Mouse (Mus musculus) lung, embryonic 16.5 days (tissue): ENCODE results near the gene Fam45a. TPM values are rescaled to one million over a fixed set of nuclear protein-coding genes. Genes with fewer than 3 reads are reported as not detected.
"Not testable (repeated sequence)": the region's sequence is repeated elsewhere in the genome, so short reads cannot be mapped to it uniquely, and the experiment has no call there.

Source experiments
- ATAC-seq: fragments of 200-750 bp; cut with Nextera tagmentation; 2 replicates; pipeline ENCODE4 v1.8.0; 2017; ENCODE audit warnings: low read depth, mild to moderate bottlenecking, moderate library complexity
- H3K27ac ChIP-seq: fragments of 300-500 bp; sonication (generic); 2 replicates; pipeline ENCODE4 v1.5.1; 2014; ENCODE audit warnings: mild to moderate bottlenecking, control low read depth, low read length
- H3K27me3 ChIP-seq: fragments of 300-500 bp; sonication (generic); 2 replicates; pipeline ENCODE4 v1.6.1; 2014; ENCODE audit warnings: low read depth, low read length, mixed read lengths; ENCODE audit not compliant: control insufficient read depth, insufficient read depth
- H3K36me3 ChIP-seq: fragments of 300-500 bp; sonication (generic); 2 replicates; pipeline ENCODE4 v1.6.1; 2014; ENCODE audit warnings: low read length; ENCODE audit not compliant: control insufficient read depth, insufficient read depth
- H3K4me1 ChIP-seq: fragments of 300-500 bp; sonication (generic); replicated peaks from 2 replicates; pipeline ENCODE4 v1.6.1; 2014; ENCODE audit warnings: low read length, mixed read lengths; ENCODE audit not compliant: control insufficient read depth, insufficient read depth
- H3K4me2 ChIP-seq: fragments of 300-500 bp; sonication (generic); 2 replicates; pipeline ENCODE4 v1.6.1; 2014; ENCODE audit warnings: low read depth, low read length, control low read depth
- H3K4me3 ChIP-seq: fragments of 300-500 bp; sonication (generic); 2 replicates; pipeline ENCODE4 v1.5.1; 2014; ENCODE audit warnings: mild to moderate bottlenecking, low read length, control low read depth
- H3K9ac ChIP-seq: fragments of 300-500 bp; sonication (generic); 2 replicates; pipeline ENCODE4 v1.6.1; 2014; ENCODE audit warnings: low read length, control low read depth
- H3K9me3 ChIP-seq: fragments of 300-500 bp; sonication (generic); 2 replicates; pipeline ENCODE4 v1.6.1; 2016; ENCODE audit warnings: low read length; ENCODE audit not compliant: control insufficient read depth
- WGBS: fragments of 180-500 bp; shearing (Covaris S2); extraction: QIAGEN DNeasy Blood & Tissue Kit; methylation state at CpG from one replicate; pipeline ENCODE4 v1.1.7; 2014; 5-methylcytosine and 5-hydroxymethylcytosine counted together
- polyA plus RNA-seq: library from polyadenylated mRNA; unstranded; fragments of >200 nt; fragmentation: Nextera tagmentation; extraction: Ambion mirVana; gene quantifications from 2 replicates; pipeline ENCODE4 v1.2.1, GENCODE M21; 2015

Fam45a gene
- polyA plus RNA-seq, 1 experiment from 2014 or later = 30.9 TPM

GRCm38 (mm10) chr19:60813133-60813532 is 1.7 kb downstream of the Fam45a start:
- no peak for ATAC-seq
- Histone ChIP-seq H3K9ac (no peak overlapping the region), H3K9me3 (no peaks in the 10 kb centered on the region), H3K27ac (no peak overlapping the region), H3K4me2 (no peak overlapping the region), H3K4me1 (peaks cover 7% of the 10 kb centered on the region; the same call in 1 of the 2 replicates), H3K27me3 (no peaks in the 10 kb centered on the region), H3K4me3 (no peak overlapping the region), H3K36me3 (peaks cover 4% of the 10 kb centered on the region)
- 89% methylated on average over 6 of the region's 6 CpGs for WGBS

GRCm38 (mm10) chr19:60818677-60819076 is 7.3 kb downstream of the Fam45a start:
- Histone ChIP-seq H3K9ac (no peak overlapping the region), H3K36me3 (peaks cover 28% of the 10 kb centered on the region), H3K27me3 (no peaks in the 10 kb centered on the region), H3K27ac (no peak overlapping the region), H3K4me3 (no peak overlapping the region), H3K9me3 (no peaks in the 10 kb centered on the region), H3K4me2 (no peak overlapping the region), H3K4me1 (no peaks in the 10 kb centered on the region)
- 85% methylated on average over 6 of the region's 6 CpGs for WGBS
- ATAC-seq = no peak

GRCm38 (mm10) chr19:60837747-60838146 is 26.4 kb downstream of the Fam45a start:
- no peak overlapping the region for H3K27ac ChIP-seq
- no peaks in the 10 kb centered on the region for H3K4me1 ChIP-seq
- 0 out of 2 replicates have a peak, but pooled peaks have one; percentile 31 for ATAC-seq
- H3K9ac ChIP-seq = no peak overlapping the region
- peaks cover 28% of the 10 kb centered on the region for H3K36me3 ChIP-seq
- no peaks in the 10 kb centered on the region for H3K9me3 ChIP-seq
- no peak overlapping the region for H3K4me3 ChIP-seq
- no peak overlapping the region for H3K4me2 ChIP-seq
- WGBS = 40% methylated on average over 1 of the region's 1 CpGs
- H3K27me3 ChIP-seq = no peaks in the 10 kb centered on the region

GRCm38 (mm10) chr19:60843324-60843723 is 31.9 kb downstream of the Fam45a start:
- H3K36me3 ChIP-seq = peaks cover 5% of the 10 kb centered on the region
- no peaks in the 10 kb centered on the region for H3K27me3 ChIP-seq
- ATAC-seq = no peak
- H3K27ac ChIP-seq = no peak overlapping the region
- H3K4me1 ChIP-seq = no peaks in the 10 kb centered on the region
- no peaks in the 10 kb centered on the region for H3K9me3 ChIP-seq
- H3K4me3 ChIP-seq = no peak overlapping the region
- H3K9ac ChIP-seq = no peak overlapping the region
- no peak overlapping the region for H3K4me2 ChIP-seq

GRCm38 (mm10) chr19:60845731-60846130 is 34.3 kb downstream of the Fam45a start:
- Histone ChIP-seq H3K9me3 (no peaks in the 10 kb centered on the region), H3K9ac (no peak overlapping the region), H3K4me3 (no peak overlapping the region), H3K4me1 (no peaks in the 10 kb centered on the region), H3K27me3 (no peaks in the 10 kb centered on the region), H3K27ac (no peak overlapping the region), H3K36me3 (peaks cover 5% of the 10 kb centered on the region), H3K4me2 (no peak overlapping the region)
- ATAC-seq = no peak

- Histone ChIP-seq H3K9ac (peak within 1 kb of the TSS; percentile 79), H3K36me3 (peaks cover 9% of the 10 kb centered on the region; the same call in 1 of the 2 replicates), H3K4me2 (peak within 1 kb of the TSS; percentile 81), H3K27ac (peak within 1 kb of the TSS; percentile 82), H3K9me3 (no peaks in the 10 kb centered on the region), H3K4me3 (peak within 1 kb of the TSS; percentile 68), H3K4me1 (0 out of 2 replicates have a peak, but pooled peaks cover 2% of the 10 kb centered on the region), H3K27me3 (no peaks in the 10 kb centered on the region)
- ATAC-seq = peak; percentile 100
- WGBS = 3% methylated on average over 30 of the region's 30 CpGs
These were observed 49.7 kb downstream of the Fam45a start, which contains the start of gene Sfxn4 for GRCm38 (mm10) chr19:60860868-60861700. Sfxn4 (minus strand) TSS chr19:60861479.

- whole genome bisulfite sequencing = 93% methylated on average over 4 of the region's 4 CpGs
- not testable (repeated sequence) for H3K4me2 ChIP-seq, H3K27ac ChIP-seq, H3K27me3 ChIP-seq, H3K4me3 ChIP-seq, H3K4me1 ChIP-seq, H3K9me3 ChIP-seq, ATAC-seq, H3K9ac ChIP-seq
- peaks cover 27% of the 10 kb centered on the region for H3K36me3 ChIP-seq
These were observed 54.8 kb downstream of the Fam45a start for GRCm38 (mm10) chr19:60866169-60866568.

- H3K36me3 ChIP-seq = peaks cover 21% of the 10 kb centered on the region
- no peak overlapping the region for H3K27ac ChIP-seq
- no peaks in the 10 kb centered on the region for H3K27me3 ChIP-seq
- peaks cover 10% of the 10 kb centered on the region; the same call in 1 of the 2 replicates for H3K4me1 ChIP-seq
- no peaks in the 10 kb centered on the region for H3K9me3 ChIP-seq
- no peak overlapping the region for H3K9ac ChIP-seq
- H3K4me3 ChIP-seq = no peak overlapping the region
- WGBS = 61% methylated on average over 1 of the region's 1 CpGs
- no peak overlapping the region for H3K4me2 ChIP-seq
- no peak for ATAC-seq
These were observed 59.1 kb downstream of the Fam45a start for GRCm38 (mm10) chr19:60870489-60870888.

GRCm38 (mm10) chr19:60871366-60871765 is 60.0 kb downstream of the Fam45a start:
- ATAC-seq = no peak
- Histone ChIP-seq H3K27ac (no peak overlapping the region), H3K4me3 (no peak overlapping the region), H3K9ac (no peak overlapping the region), H3K9me3 (no peaks in the 10 kb centered on the region), H3K4me2 (no peak overlapping the region), H3K27me3 (no peaks in the 10 kb centered on the region), H3K4me1 (peaks cover 10% of the 10 kb centered on the region; the same call in 1 of the 2 replicates), H3K36me3 (peaks cover 21% of the 10 kb centered on the region)
- WGBS = 89% methylated on average over 5 of the region's 5 CpGs
